Mouse (Mus musculus) hindbrain, embryonic 15.5 days (tissue): ENCODE data around the gene Cmtm7. TPM values are rescaled to one million over a fixed set of nuclear protein-coding genes. Genes with fewer than 3 reads are reported as not detected.

Source experiments
- ATAC-seq: fragments of 200-750 bp; cut with Nextera tagmentation; 2 replicates; pipeline ENCODE4 v1.8.0; 2017; ENCODE audit warnings: low read depth, moderate number of reproducible peaks, moderate TSS enrichment; ENCODE audit not compliant: low FRiP score
- H3K27ac ChIP-seq: fragments of 300-500 bp; sonication (generic); replicated peaks from 2 replicates; pipeline ENCODE4 v1.5.1; 2015; ENCODE audit warnings: mild to moderate bottlenecking, inconsistent platforms
- H3K27me3 ChIP-seq: fragments of 300-500 bp; sonication (generic); 2 replicates; pipeline ENCODE4 v1.6.1; 2015; ENCODE audit warnings: control low read depth, inconsistent platforms
- H3K36me3 ChIP-seq: fragments of 300-500 bp; sonication (generic); 2 replicates; pipeline ENCODE4 v1.6.1; 2015; ENCODE audit warnings: control low read depth, inconsistent platforms
- H3K4me1 ChIP-seq: fragments of 300-500 bp; sonication (generic); replicated peaks from 2 replicates; pipeline ENCODE4 v1.6.1; 2015; ENCODE audit warnings: control low read depth, inconsistent platforms
- H3K4me2 ChIP-seq: fragments of 300-500 bp; sonication (generic); 2 replicates; pipeline ENCODE4 v1.6.1; 2015; ENCODE audit warnings: moderate library complexity, mild to moderate bottlenecking, inconsistent platforms
- H3K4me3 ChIP-seq: fragments of 300-500 bp; sonication (generic); 2 replicates; pipeline ENCODE4 v1.5.1; 2015; ENCODE audit warnings: mild to moderate bottlenecking, inconsistent platforms
- H3K9ac ChIP-seq: fragments of 300-500 bp; sonication (generic); 2 replicates; pipeline ENCODE4 v1.6.1; 2015; ENCODE audit warnings: inconsistent platforms
- H3K9me3 ChIP-seq: fragments of 300-500 bp; sonication (generic); 2 replicates; pipeline ENCODE4 v1.6.1; 2016; ENCODE audit warnings: control low read depth, inconsistent platforms
- WGBS: fragments of 180-500 bp; shearing (Covaris S2); methylation state at CpG from one replicate; pipeline ENCODE4 v1.1.7; 2015; 5-methylcytosine and 5-hydroxymethylcytosine counted together
- polyA plus RNA-seq: library from polyadenylated mRNA; unstranded; fragments of >200 nt; fragmentation: Nextera tagmentation; extraction: Ambion mirVana; gene quantifications from 2 replicates; pipeline ENCODE4 v1.2.1, GENCODE M21; 2015

Cmtm7 gene
- polyA plus RNA-seq, 1 experiment from 2014 or later: 11.5 TPM

- Histone ChIP-seq H3K9me3 (no peaks in the 10 kb centered on the region), H3K36me3 (no peaks in the 10 kb centered on the region), H3K4me2 (no peak overlapping the region), H3K4me3 (no peak overlapping the region), H3K9ac (no peak overlapping the region), H3K27ac (no peak overlapping the region), H3K27me3 (no peaks in the 10 kb centered on the region), H3K4me1 (0 out of 2 replicates have a peak, but pooled peaks cover 3% of the 10 kb centered on the region)
- WGBS: 86% methylated on average over 8 of the region's 8 CpGs
- no peak for ATAC-seq
Observed at GRCm38 (mm10) chr9:114789989-114790388, 8.3 kb upstream of the Cmtm7 start.

DNA sequence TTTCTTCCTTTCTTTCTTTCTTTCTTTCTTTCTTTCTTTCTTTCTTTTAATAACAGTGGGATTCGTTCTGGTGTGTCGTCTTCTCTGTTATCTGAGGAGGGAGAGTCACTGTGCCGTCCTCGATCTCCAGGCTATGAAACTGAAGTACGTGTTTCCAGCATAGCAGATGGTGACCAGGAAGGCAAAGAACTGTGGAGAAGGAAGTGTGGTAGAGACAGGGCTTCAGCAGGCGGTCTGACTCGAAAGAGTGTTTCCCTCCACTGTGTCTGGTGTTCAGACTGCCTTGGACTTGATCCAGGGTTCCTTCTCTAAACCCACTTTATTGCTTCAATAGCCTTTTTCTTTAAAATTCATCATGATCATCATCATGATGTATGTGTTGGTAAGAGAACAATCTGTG is 7.9 kb upstream of the Cmtm7 start:
- H3K9ac ChIP-seq: no peak overlapping the region
- 0 out of 2 replicates have a peak, but pooled peaks cover 3% of the 10 kb centered on the region for H3K4me1 ChIP-seq
- H3K36me3 ChIP-seq: no peaks in the 10 kb centered on the region
- no peaks in the 10 kb centered on the region for H3K9me3 ChIP-seq
- no peak for ATAC-seq
- H3K27me3 ChIP-seq: no peaks in the 10 kb centered on the region
- H3K27ac ChIP-seq: no peak overlapping the region
- H3K4me2 ChIP-seq: no peak overlapping the region
- H3K4me3 ChIP-seq: no peak overlapping the region
- WGBS: 76% methylated on average over 7 of the region's 7 CpGs

DNA sequence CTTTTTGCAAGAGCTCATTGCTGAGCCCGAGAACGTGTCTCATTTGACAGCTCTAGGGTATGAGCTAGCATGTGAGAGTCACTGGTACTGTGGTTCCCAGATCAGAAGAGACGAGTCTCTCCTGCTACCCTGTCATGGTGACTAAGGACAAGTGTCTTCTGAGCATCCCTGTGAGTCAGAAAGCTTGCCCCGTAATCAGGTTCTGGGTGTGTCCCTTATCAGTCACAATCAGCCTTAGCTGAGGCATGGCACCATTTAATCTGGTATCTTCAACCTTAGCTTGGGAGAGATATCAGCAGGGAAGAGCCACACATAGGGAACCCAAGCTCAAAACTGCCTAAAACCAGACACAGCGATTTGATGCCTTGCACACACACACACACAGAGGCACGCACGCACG is 7.0 kb upstream of the Cmtm7 start:
- no peak for ATAC-seq
- Histone ChIP-seq H3K9ac (no peak overlapping the region), H3K4me3 (no peak overlapping the region), H3K27ac (no peak overlapping the region), H3K36me3 (no peaks in the 10 kb centered on the region), H3K4me1 (0 out of 2 replicates have a peak, but pooled peaks cover 3% of the 10 kb centered on the region), H3K9me3 (no peaks in the 10 kb centered on the region), H3K4me2 (no peak overlapping the region), H3K27me3 (no peaks in the 10 kb centered on the region)
- 93% methylated on average over 8 of the region's 8 CpGs for WGBS

DNA sequence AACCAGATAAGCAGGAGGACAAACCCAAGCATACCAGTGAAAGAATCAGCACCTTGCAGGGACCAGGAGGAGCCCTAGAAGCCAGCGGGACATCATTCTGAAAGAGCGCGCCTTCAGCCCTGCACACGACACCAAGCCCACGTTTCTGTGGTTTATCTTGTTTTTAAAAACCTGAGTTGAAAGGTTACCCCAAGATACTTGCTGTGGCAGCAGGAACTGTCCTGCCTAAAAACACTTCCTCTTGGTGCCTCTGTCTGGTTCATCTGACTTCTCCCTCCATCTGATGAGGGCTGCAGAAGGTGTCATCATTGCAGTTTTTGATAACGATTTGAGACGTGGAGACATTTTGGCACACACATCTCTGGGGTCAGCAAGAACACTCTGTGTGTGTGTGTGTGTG is 6.1 kb upstream of the Cmtm7 start:
- no peaks in the 10 kb centered on the region for H3K27me3 ChIP-seq
- no peaks in the 10 kb centered on the region for H3K9me3 ChIP-seq
- no peaks in the 10 kb centered on the region for H3K36me3 ChIP-seq
- no peak overlapping the region for H3K4me3 ChIP-seq
- no peak overlapping the region for H3K4me2 ChIP-seq
- WGBS: 93% methylated on average over 7 of the region's 7 CpGs
- 0 out of 2 replicates have a peak, but pooled peaks cover 3% of the 10 kb centered on the region for H3K4me1 ChIP-seq
- no peak overlapping the region for H3K9ac ChIP-seq
- no peak overlapping the region for H3K27ac ChIP-seq
- ATAC-seq: no peak

- Histone ChIP-seq H3K27ac (no peak overlapping the region), H3K36me3 (no peaks in the 10 kb centered on the region), H3K4me1 (0 out of 2 replicates have a peak, but pooled peaks cover 3% of the 10 kb centered on the region), H3K9me3 (no peaks in the 10 kb centered on the region), H3K4me2 (no peak overlapping the region), H3K4me3 (no peak overlapping the region), H3K9ac (no peak overlapping the region), H3K27me3 (no peaks in the 10 kb centered on the region)
- WGBS: 97% methylated on average over 5 of the region's 5 CpGs
- ATAC-seq: no peak
Observed at GRCm38 (mm10) chr9:114787134-114787533, 5.5 kb upstream of the Cmtm7 start.

GRCm38 (mm10) chr9:114785432-114786125 is 3.9 kb upstream of the Cmtm7 start:
- H3K9me3 ChIP-seq: no peaks in the 10 kb centered on the region
- H3K27me3 ChIP-seq: 0 out of 2 replicates have a peak, but pooled peaks cover 3% of the 10 kb centered on the region
- H3K4me1 ChIP-seq: peaks cover 18% of the 10 kb centered on the region
- H3K4me2 ChIP-seq: no peak overlapping the region; the same call in 1 of the 2 replicates
- H3K36me3 ChIP-seq: no peaks in the 10 kb centered on the region
- no peak overlapping the region for H3K9ac ChIP-seq
- ATAC-seq: no peak
- no peak overlapping the region for H3K4me3 ChIP-seq
- no peak overlapping the region for H3K27ac ChIP-seq
- WGBS: 15% methylated on average over 16 of the region's 16 CpGs

DNA sequence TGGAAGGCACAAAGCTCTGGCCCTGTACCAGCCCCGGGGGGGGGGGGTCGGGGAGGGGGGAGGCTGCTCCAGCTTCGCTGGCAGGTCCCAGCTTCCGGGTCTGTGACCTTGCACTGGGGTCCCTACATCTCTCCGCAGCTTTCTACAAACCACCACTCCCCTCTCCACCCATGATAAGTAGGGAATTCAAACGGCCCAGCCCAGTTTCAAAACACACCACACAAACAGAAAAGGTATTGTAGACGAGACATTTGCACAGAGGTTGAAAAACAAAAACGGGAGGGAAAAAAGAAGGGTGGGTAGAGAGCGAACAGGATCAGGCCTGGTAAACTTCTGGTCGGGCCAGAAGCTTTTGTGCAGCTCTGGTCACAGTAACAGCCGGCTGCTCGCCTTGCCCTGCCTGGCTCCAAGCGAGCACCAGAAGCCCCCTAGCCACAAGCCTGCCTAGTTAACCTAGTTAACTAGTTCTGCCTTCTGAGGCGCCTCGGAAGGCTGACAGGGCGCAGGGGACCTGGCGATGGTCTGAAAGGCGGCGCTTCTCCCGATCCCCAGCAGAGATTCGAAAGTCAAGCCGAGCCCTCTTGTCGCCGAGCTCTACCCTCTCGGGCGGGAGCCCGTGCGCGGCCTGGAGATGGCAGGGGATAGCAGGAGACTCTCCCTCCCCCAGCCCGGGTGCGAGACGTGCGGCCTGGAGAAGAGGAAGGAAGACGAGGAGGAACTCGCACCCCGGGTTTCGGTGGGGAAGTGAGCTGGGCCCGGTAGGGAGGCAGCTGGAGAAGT is 720 bp downstream of the Cmtm7 start:
- Histone ChIP-seq H3K4me2 (peak overlapping the region; percentile 78), H3K9ac (peak overlapping the region; percentile 36), H3K36me3 (no peaks in the 10 kb centered on the region), H3K9me3 (no peaks in the 10 kb centered on the region), H3K27ac (no peak overlapping the region), H3K27me3 (peaks cover 8% of the 10 kb centered on the region; the same call in 1 of the 2 replicates), H3K4me1 (peaks cover 22% of the 10 kb centered on the region), H3K4me3 (peak overlapping the region; percentile 43)
- peak; percentile 39; the same call in 1 of the 2 replicates for ATAC-seq
- 3% methylated on average over 38 of the region's 38 CpGs for WGBS

GRCm38 (mm10) chr9:114779984-114780745 is 1.5 kb downstream of the Cmtm7 start:
- no peak for ATAC-seq
- peak overlapping the region; percentile 78 for H3K4me2 ChIP-seq
- 0 out of 2 replicates have a peak overlapping the region, but pooled peaks have one; percentile 2 for H3K9ac ChIP-seq
- WGBS: 40% methylated on average over 23 of the region's 23 CpGs
- no peaks in the 10 kb centered on the region for H3K36me3 ChIP-seq
- peaks cover 19% of the 10 kb centered on the region for H3K4me1 ChIP-seq
- H3K9me3 ChIP-seq: no peaks in the 10 kb centered on the region
- H3K27ac ChIP-seq: no peak overlapping the region
- H3K4me3 ChIP-seq: peak overlapping the region; percentile 43; the same call in 1 of the 2 replicates
- H3K27me3 ChIP-seq: peaks cover 8% of the 10 kb centered on the region; the same call in 1 of the 2 replicates

- no peak overlapping the region for H3K27ac ChIP-seq
- no peak overlapping the region for H3K4me2 ChIP-seq
- 87% methylated on average over 7 of the region's 7 CpGs for WGBS
- H3K36me3 ChIP-seq: no peaks in the 10 kb centered on the region
- H3K4me3 ChIP-seq: no peak overlapping the region
- H3K9me3 ChIP-seq: no peaks in the 10 kb centered on the region
- H3K4me1 ChIP-seq: peaks cover 19% of the 10 kb centered on the region
- no peak for ATAC-seq
- peaks cover 8% of the 10 kb centered on the region; the same call in 1 of the 2 replicates for H3K27me3 ChIP-seq
- H3K9ac ChIP-seq: no peak overlapping the region
Observed at GRCm38 (mm10) chr9:114778877-114779276, 2.8 kb downstream of the Cmtm7 start.

GRCm38 (mm10) chr9:114778047-114778390 is 3.6 kb downstream of the Cmtm7 start:
- peaks cover 19% of the 10 kb centered on the region for H3K4me1 ChIP-seq
- H3K4me2 ChIP-seq: no peak overlapping the region
- no peak overlapping the region for H3K27ac ChIP-seq
- peaks cover 8% of the 10 kb centered on the region; the same call in 1 of the 2 replicates for H3K27me3 ChIP-seq
- no peaks in the 10 kb centered on the region for H3K36me3 ChIP-seq
- no peak for ATAC-seq
- no peak overlapping the region for H3K9ac ChIP-seq
- H3K9me3 ChIP-seq: no peaks in the 10 kb centered on the region
- 86% methylated on average over 7 of the region's 7 CpGs for WGBS
- no peak overlapping the region for H3K4me3 ChIP-seq

DNA sequence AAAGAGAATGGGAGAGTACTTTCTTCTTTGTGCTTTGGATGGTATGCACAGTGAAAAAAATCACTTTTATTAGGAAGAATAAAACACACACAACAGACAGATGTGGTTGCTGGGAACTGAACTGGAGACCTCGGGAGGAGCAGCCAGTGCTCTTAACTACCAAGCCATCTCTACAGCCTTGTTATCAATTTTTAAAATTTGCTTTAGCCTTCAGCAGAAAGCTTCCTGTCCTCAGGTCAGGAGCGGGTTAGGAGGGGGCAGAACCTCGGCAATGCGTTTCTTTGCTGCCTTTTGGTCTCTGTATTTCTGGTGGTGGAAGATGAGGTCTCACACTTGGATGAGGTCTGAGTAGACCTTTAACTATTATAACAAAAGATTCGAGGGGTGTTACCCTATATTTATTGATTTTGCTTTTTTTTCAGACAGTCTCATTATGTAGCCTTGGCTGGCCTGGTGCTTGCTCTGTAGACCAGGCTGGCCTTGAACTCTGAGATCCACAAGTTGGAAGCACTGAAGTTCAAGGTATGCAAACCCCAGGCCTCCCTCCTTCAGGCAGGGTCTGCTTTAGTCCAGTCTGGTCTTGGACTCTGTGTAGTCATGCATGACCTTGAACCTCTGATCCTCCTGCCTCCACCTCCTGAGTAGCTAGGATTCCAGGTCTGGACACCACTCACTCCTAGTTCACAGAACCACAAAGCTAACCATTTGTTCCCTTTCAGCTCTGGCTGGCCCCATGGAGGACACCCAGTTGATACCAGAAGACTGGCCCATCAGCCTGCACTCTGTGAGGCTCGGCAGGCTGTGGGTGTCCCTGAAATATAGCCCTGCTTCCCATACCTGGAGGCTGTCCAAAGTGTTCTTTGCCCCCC is 4.2 kb downstream of the Cmtm7 start:
- no peak for ATAC-seq
- Histone ChIP-seq H3K4me3 (no peak overlapping the region), H3K9me3 (no peaks in the 10 kb centered on the region), H3K27me3 (peaks cover 8% of the 10 kb centered on the region; the same call in 1 of the 2 replicates), H3K9ac (no peak overlapping the region), H3K4me2 (no peak overlapping the region), H3K4me1 (peaks cover 19% of the 10 kb centered on the region), H3K27ac (no peak overlapping the region), H3K36me3 (no peaks in the 10 kb centered on the region)
- 89% methylated on average over 6 of the region's 6 CpGs for WGBS
